Mouse (Mus musculus) lung, postnatal 14 days (tissue): ENCODE data around the gene Snta1.

Experiments used
- DNase-seq: peaks from one replicate; pipeline ENCODE4 v3.0.0; 2021

Snta1 gene

DNA sequence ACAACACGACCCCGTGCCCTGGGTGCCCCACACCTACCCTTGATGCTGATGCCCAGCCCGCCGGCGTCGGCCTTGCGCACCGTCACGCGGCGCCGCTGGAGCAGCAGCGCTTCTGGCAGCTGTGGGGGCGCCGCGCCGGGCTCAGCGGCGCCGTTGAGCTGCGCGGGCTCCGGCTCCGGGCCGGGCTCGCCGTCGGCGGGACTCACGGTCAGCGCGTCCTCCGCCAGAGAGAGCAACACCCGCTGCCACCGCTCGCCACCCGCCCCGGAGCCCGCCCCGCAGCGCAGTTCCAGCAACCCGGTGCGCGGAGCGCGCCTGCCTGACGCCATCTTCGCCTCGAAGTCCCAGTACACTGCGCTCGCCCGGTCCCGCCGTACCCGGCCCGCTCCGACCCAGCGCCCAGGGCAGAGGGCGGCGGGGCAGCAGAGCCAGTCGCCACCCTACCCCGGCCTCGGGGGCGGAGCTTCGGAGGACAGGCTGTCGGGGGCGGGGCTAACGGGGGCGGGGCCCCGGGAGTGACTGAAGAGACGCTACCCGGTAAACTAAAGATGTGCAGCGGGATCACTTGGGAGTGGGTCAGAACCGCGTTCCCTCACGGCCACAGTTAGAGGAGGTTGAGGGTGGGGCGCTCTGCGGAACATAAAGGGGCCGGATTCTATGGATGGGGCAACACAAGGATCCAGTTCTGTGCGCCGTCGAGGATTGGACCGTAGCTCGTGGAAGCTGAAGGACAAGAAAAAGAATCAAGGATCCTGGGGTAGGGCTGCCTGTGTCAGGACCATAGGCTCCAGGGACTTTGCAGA lies at the start of gene Snta1:
Gene Snta1 (minus strand): TSS at position 457 of the 803 bp plus-strand sequence.
- DNase-seq: peak; percentile 88

DNA sequence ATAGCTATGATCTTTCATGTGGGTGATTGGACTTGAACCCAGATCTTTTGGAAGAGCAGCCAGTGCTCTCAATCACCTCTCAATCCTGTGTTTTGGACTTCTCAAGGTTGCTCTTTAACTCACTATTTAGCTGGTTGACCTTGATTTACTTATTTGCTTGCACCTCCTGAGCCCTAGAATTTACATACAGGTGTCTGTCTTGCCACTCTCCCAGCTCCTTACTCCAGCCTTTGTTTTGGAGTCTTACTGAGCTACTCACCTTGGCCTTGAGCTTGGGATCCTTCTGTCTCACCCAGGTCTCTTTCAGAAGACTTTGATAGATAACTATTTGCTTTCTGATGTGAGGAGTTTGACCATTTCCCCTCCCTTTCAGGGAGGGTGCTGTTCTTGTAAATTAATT lies 48.7 kb upstream of the Snta1 start:
- no peak for DNase-seq

DNA sequence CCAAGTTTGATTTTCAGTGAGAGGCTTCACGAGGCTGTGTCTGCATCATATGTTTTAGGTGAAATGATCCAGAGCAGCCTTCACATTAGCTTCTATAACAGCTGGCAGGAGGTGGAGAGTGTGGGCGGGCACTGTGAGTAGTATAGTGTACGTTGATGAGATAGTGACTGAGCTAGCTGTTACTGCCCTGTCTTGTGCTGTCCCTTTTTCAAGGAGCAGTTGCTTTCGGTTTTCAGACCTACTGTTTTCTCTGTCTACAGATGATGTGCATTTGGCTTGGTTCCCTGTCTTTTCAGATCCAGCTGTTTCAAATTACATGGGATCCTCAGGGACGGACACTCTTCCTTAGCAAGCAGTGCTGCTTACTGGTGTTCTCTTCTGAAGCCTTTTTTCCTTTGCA lies 47.9 kb upstream of the Snta1 start:
- peak; percentile 29 for DNase-seq

DNA sequence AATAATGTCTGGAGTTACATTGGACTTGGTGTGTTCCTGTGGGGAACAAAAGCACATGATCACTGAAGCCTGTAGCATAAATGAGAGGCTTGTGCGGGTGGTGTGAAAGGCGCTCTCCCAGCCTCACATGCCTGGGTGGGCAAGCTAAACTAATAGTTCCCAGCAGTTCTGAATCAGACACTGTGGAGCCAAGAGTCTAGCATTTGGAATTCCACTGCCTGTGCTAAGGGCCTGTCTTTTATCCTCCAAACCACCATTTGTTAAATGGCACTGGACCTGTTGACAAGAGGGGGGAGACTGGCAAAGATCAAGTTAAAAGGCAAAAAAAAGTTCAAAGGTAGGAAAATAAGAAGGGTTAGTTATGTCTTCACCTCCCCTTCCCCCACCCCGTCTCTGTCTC lies 46.7 kb upstream of the Snta1 start:
- DNase-seq: no peak

DNA sequence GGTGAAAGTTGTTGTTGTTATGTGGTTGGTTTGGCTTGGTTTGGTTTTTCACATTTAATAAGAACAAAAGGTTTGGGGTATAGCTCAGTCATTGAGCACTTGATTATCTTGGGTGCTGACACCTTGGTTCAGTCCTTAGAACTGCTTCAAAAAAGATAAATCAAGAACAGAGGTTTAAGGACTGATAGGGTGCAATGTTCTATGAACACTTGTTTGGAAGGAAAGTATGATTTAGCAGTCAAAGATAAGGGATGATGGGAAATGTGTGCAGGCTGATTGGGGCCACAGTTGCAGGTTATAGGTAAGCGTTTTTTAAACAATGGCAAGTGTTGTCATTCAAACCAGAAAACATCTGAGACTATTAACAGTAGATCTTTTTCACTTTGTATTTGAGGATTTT lies 46.2 kb upstream of the Snta1 start:
- DNase-seq: no peak

DNA sequence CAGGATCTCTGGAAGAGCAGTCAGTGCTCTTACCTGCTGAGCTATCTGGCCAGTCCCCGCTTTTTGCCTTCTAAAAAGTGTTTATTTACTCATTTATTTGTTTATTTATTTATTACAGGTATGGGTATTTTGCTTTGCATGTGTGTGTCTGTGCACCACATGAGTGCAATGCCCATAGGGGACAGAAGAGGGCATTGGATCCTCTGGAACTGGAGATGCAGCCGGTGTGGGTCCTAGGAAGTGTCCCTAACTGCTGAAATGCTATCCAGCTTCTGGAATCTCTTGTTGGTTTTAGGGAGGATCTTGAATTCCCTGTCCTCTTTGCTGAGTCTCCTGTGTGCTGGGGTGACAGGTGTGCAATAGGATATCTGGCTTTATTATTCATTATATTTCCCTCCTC lies 45.1 kb upstream of the Snta1 start:
- DNase-seq: no peak

DNA sequence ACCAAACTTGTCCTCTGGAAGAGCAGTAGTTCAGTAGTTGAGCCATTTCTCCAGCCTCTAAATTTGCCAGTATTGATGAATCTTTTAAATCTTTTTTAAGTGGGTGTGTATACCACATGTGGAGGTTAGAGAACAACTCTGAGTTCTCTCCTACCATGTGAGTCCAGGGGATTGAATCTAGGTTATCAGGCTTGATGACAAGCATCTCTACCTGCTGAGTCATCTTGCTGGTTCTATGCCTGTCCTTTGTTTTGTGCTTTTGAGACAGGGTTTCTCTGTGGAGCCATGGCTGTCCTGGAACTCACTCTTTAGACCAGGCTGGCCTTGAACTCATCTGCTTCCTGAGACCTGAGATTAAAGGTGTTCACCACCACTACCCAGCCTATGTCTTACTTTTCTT lies 40.7 kb upstream of the Snta1 start:
- DNase-seq: no peak

DNA sequence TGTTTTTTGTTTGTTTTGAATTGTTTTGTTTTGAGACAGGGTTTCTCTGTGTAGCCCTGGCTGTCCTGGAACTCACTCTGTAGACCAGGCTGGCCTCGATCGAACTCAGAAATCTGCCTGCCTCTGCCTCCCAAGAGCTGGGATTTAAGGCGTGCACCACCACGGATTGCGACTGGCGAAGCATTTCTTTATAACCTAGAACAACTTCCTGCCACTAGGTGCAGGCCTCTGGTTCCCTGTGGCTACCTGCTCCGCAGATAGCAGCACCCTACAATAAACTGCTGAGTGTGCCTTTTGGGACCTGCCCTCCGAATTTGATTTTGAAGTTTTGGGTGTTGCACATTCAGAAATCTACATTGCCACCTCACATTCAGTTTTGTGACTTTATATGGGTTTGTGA lies 39.9 kb upstream of the Snta1 start:
- no peak for DNase-seq

DNA sequence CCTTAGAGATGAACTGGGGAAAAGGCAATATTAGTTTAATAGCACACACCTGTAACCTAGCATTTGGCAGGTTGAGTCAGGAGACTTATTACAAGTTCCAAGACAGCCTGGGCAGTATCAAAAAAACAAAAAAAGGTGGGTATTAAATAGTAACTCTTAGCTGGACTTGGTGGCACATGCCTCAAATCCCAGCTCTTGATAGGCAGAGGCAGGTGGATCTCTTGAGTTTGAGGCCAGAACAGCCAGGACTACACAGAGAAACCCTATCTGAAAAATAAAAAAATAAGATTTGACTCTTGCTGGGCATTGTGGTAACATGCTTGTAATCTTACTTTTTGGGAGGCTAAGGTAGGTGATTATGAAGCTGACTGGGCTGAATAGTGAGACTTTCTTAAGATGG lies 32.6 kb upstream of the Snta1 start:
- DNase-seq: no peak

DNA sequence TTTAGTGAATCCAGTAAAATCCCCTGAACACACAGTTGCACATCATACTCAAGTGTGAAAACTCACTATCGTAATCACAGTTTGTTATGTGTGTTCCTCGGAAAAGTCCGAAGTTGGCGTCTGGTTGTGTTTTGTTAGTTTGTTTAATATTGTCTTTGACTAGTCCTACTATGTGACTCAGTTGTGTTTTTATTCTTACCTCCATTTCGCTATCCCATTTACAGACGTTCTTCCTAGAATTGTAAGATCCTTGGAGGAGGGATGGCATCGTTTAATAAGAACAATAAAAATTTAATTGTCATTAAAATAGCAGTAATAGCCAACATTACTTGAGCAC lies 29.3 kb upstream of the Snta1 start:
- DNase-seq: no peak

DNA sequence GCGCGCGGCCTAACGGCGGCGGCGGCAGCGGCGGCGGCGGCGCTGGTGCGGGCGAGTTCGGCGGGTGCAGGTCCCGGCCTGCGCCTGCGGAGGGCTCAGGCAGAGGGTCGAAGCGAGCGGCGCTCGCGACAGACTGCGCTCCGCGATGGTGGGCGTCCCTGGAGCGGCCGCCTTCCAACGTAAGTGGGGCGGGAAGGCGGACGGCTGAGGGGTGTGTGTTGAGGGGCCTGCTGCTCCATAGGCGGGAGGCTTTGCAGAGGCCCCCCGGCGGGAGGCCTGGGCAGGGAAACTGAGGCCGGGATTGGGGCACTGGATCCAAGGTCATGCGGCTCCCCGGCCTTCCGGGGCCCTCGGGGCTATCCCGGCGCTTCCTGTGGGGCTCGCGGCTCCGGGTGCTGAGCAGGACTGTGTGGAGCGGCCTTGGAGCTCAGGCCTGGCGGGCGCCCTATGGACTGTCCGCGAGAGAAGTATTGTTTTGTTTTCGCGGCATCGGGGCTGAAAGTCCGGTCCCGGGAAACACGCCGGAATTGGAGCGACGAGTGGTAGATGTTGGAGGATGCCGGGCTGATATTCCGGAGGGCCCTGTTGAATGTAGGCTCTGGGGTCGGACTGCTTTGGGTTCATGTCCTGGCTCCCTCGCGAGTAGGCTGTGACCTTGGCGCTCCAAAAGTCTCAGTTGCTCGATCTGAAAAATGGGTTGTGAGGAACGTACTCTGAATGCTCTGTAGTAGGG lies 28.7 kb upstream of the Snta1 start, which contains the start of gene Cbfa2t2:
Gene Cbfa2t2 (plus strand): TSS at position 24 of the 733 bp plus-strand sequence.
- peak; percentile 46 for DNase-seq

DNA sequence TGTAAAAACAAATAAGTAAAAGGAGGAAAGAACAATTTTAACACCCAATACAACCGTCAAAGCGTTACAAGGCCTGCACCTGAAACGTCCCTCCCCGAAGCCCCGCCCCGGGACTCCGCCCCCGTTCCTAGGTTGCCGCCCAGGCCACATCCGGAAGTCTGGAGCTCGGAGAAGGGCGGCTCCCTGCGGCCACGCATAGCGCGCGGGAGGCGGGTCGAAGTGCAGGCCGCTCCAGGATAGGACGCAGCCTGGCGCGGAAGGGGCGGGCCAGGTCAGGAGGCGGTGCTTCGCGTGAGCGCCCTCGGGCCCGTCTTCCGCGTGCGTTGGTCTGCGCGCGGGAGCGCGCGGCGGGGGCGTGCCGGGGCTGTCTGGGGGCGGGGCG lies 28.2 kb upstream of the Snta1 start:
- peak; percentile 97 for DNase-seq

DNA sequence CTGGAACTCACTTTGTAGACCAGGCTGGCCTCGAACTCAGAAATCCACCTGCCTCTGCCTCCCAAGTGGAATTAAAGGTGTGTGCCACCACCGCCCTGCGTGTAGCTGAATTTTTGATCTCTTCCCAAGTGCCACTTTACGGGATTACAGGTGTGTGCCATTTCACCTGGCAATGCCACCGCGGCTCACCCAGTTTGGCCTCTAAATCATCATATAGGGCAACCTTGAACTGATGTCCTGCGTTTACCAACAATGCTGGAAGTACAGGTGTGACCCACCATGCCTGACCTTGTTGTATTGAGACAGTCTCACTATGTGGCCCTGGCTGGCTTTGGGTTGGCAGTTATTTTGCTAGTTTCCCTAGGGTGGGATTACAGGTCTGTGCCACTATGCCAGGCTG lies 26.8 kb upstream of the Snta1 start:
- DNase-seq: no peak

DNA sequence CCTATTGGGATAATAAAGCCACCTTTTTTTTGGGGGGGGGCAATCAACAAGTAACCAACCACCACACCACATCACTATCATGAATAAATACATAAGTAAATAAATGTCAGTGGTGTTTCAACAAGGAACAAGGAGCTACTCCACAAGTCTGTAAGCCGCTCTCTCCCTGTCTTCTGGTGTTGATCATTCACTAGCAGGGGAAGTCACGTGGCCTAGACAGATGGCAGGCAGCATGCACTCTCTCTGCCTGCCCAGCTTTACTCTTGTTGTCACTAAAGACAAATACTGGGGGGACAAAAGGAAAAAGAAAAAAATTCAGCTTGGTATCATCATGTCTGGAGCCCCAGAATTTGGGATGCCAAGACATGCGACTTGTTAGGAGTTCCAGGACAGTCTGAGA lies 25.5 kb upstream of the Snta1 start:
- no peak for DNase-seq

DNA sequence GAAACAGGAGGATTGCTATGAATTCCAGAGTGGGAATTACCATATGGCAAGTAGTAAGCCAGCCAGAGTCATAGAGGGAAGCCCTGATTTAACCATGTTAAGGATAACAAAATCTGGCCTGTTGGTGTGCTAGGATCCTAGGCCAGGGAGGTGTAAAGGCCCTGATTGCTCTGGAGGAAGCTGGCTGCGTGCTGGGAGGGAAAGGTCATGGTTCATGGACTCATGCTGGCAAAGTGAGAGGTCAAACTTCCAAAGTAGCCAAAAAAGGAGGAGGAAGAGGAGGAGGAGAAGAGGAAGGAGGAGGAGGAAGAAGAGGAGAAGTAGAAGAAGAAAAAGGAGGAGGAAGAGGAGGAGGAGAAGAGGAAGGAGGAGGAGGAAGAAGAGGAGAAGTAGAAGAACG lies 24.8 kb upstream of the Snta1 start:
- no peak for DNase-seq

DNA sequence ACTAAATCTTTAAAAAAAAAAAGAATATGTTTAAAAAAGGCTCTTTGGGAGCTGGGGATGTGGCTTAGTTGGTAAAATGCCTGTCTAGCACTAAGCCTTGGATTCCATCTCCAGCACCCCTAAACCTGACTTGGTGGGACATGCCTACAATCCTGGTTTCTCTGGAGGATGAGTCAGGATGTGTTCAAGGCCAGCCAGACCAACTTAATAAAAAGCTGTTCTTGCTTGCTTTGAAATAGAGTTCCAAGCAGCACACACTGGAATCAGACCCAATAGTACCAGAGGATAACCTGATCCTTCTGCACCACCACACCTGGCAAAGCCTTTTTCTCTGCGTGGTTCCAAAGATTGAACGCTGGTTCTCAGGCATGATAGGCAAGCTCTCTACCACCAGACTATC lies 22.7 kb upstream of the Snta1 start:
- no peak for DNase-seq

DNA sequence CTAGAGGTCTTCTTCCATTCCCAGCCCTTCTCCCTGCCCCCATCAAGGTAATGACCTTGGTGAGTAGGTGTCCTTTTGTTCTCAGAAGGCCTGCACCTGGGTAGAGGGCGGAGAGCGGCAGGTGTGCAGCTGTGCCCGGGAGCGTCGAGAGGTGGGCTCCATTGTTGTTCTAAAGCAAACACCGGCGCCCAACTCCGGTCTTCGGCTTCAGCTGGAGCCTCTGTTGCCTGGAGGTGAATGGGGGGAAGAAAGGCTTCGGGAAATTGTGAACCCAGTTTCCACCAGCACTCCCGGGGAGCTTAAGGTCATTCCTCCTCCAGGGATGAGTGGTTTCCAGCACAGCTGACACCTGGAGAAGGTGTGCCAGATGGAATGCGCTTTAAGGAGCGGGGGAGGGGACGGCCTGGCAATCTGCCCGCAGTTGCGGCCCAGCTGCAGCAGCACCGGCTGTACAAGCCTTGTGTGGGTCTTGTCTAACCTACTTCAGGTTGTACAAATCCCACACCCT lies 20.0 kb upstream of the Snta1 start:
- peak; percentile 80 for DNase-seq

DNA sequence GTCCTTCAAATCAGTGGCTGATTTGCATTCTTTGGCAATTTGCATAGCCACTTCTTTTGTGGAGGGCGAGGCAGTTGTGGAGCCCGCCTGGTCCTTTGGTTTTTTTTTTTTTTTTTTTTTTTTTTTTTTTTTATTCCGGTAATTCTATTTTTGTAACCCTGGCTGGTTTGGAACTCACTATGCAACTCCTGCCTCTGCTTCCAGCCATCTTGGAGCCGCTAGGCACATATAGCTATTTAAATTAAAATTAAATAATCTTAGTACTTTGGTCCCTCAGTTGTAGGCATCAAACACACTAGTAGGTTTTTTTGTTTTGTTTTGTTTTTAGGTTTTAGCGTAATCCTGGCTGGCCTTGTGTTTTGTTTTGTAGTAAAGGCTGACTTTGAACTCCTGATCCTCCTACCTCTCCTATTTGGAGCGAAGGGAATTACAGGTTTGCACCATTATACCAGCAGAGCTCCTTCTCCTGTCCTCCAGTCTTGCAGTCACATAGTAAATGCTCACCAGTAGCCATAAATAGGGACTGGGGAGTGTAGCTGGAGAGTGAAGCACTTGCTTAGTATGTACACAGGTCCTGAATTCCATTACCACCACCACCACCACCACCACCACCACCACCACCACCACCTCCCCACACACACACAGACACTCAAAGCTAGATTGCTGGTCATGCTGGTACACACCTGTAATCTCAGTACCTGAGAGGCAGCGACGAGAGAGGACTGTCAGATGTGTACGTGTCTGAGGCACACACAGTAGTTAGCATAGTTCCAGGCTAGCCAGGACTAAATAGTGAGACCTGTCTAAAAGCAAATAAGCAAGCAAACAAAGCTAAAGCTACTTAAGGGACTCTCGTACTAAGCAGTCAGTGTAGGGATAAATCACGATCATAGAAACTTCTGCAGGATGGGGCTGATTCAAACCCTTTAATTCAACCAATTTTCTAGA lies 19.3 kb upstream of the Snta1 start:
- no peak for DNase-seq

DNA sequence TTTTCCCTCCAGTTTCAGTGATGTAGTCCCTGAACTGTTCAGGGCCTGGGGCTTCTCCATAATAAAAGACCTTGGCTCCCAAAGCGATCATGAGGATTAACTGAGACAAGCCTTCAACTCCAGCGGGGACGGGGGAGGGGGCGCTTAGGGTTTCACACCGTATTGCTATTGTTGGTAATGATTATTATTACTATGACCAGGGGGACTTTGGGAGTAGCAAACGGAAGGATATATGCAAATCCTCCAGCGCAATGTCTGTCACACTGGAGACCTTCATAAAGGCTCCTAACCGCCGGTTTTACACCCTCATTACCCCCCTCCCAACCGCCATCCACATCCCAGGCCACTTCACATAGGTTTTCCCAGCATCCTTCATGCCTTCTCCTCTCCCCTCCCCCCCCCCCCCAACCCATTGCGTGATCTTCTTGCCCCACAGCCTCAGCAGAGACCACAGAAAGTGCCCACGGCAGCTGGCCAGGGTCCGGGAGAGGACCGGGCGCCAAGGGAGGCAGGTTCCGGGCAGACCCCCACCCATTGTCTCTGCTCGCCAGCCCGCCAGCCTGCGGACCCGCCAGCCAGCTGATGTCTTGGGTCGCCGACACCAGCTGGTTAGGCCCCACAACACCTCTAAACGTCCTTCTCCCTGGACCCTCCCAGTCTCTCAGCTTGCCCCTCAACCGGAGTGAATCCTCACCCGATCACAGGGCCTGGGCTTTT lies 18.4 kb upstream of the Snta1 start:
- no peak for DNase-seq

DNA sequence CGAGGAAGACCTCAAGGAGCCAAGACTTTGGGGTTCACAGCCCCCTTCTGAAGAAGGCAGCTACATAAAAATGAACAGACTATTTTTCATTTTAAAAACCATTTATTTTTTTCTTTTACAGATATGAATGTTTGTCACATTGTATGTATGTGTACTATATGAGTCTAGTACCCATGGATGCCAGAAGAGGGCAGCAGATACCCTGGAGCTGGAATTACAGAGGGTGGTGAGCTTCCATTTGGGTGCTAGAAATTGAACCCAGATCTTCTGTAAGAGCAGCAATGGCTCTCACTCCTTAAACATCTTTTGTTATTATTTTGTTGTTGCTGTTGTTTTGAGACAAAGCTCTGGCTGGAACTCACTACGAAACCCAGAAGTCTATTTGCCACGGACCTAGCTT lies 17.6 kb upstream of the Snta1 start:
- DNase-seq: no peak

DNA sequence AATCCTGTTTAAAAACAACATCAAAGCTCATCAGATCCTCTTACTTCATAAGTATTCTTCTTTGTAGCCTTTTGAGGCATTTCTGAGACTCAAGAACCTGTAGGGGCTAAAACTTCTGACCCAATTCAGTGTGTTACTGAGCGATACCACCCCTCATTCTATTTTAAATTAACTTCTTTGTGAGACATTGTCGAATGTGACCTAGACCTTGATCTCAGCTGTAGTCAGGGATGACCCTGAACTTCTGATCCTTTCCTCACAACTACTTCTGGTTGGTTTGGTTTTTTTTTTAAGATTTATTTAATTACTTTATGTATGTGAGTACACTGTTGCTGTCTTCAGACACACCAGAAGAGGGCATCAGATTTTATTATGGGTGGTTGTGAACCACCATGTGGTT lies 15.6 kb upstream of the Snta1 start:
- no peak for DNase-seq

DNA sequence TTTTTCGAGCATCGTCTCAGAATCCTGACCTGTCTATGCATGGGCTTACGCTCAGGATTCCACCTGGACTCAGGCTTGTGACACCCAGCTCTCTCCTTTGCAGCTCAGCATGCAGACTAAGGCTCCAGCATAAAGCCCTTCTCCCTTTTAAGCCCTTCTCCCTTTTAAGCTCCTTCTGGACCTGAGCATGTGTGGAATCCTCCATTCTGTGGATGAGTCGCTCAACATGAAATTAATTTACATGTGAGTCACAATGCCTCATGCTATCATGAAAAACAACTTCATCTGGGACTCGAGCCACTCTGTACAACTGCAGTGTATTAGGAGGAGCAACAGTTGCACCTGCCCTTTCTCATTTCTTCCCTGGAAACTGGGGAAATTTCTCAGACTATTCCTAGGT lies 14.3 kb upstream of the Snta1 start:
- DNase-seq: no peak
